Mouse (Mus musculus) liver, embryonic 14.5 days (tissue): ENCODE measurements around the gene Adam12.

Source experiments
- CTCF ChIP-seq: IDR thresholded peaks from 2 replicates; pipeline ENCODE4 v1.5.1; 2016; ENCODE audit warnings: antibody characterized with exemption, low read depth, control low read depth
- EP300 ChIP-seq: IDR thresholded peaks from 2 replicates; pipeline ENCODE4 v1.6.1; 2016; ENCODE audit warnings: antibody characterized with exemption, low read depth

DNA sequence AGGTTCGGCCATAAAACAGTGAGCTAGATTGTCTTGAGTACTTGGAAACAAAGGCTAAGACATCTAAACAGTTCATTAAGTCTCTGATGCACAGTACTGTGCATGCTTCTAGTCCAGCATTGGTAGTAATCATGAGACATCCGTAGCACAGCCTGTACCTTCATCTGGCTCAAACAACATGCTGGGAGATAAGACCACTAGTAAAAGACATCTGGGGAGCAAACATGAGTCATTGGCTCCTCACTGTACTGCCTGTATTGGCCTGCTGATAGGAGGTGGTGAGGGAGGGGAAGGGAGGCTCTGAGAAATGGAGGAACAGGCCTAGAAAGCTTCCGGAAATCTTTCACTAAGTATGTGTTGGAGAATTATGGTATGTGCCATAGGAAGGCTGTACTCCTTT, 124.1 kb downstream of the Adam12 start:
- TF ChIP-seq CTCF = no peak
- TF ChIP-seq EP300 = no peak
